Mouse (Mus musculus): Measurements from ENCODE around the gene Slc1a1. TPM values are rescaled to one million over a fixed set of nuclear protein-coding genes. Genes with fewer than 3 reads are reported as not detected.

The Slc1a1 gene
- polyA plus RNA-seq, 1 experiment from 2014 or later = 3.5 TPM

DNA sequence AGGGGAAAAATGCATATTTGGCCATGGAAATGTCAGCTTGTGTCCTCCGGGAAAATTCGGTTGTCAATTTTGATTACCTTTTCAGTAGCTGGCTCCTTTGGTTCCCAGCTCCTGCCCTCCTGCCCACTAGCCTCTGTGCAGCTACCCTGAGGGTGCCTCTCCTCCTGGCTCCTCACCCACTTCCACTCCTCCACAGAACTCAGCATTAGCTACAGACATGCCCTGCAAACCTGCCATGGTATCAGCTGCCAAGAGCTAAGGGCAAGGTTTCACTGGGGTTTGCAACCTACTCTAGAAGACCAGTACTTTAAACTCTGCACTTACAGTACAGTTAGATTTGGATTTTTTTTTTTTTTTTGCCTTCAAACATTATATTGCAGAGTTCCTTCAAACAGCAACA is 44.6 kb downstream of the Slc1a1 start:
- no peak for DNase-seq
- H3K27ac ChIP-seq (ENCODE audit: low read depth) = no peak overlapping the region
- ATAC-seq (ENCODE audit: insufficient read depth) = no peak
- WGBS = 85% methylated on average over 2 of the region's 2 CpGs
- no peaks in the 10 kb centered on the region for H3K36me3 ChIP-seq (ENCODE audit: insufficient read depth)
- no peak overlapping the region for H3K9ac ChIP-seq
- no peak for TF ChIP-seq CTCF (IDR thresholded peaks at IDR 0.05; ENCODE audit: low read depth)
- H3K4me1 ChIP-seq (ENCODE audit: insufficient read depth) = no peaks in the 10 kb centered on the region
- no peaks in the 10 kb centered on the region for H3K9me3 ChIP-seq (ENCODE audit: low read depth, low read length)
- H3K4me3 ChIP-seq (ENCODE audit: low read depth, low read length) = no peak overlapping the region
- H3K4me2 ChIP-seq = no peak overlapping the region
- no peaks in the 10 kb centered on the region for H3K27me3 ChIP-seq (ENCODE audit: insufficient read depth, low read length)

DNA sequence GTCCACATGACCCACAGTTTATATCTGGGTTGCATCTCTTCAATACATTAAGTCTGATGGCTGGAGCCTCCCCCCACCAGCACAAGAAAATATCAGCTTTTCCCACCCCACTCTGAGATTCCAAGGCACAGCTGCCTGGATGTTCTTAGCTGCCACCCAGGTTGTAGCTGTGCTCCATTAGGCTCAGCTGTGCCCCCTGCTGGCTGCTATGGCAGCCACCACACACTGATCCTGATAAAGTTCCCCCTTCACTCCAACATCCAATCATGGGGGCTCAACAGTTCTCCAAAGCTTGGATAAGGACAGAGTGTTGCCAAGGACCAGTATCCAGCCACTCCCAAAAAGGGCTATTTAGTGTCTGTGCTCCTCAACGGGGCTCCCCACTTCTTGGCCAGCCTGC is 48.3 kb downstream of the Slc1a1 start:
- DNase-seq (peak; percentile 68), ATAC-seq (ENCODE audit: insufficient read depth) (no peak; the same call in 1 of the 2 replicates)
- peak; percentile 69 for TF ChIP-seq CTCF (IDR thresholded peaks at IDR 0.05; ENCODE audit: low read depth)
- H3K27ac ChIP-seq (ENCODE audit: low read depth) = no peak overlapping the region
- H3K4me1 ChIP-seq (ENCODE audit: insufficient read depth) = no peaks in the 10 kb centered on the region
- no peak overlapping the region for H3K4me2 ChIP-seq
- no peaks in the 10 kb centered on the region for H3K27me3 ChIP-seq (ENCODE audit: insufficient read depth, low read length)
- no peaks in the 10 kb centered on the region for H3K36me3 ChIP-seq (ENCODE audit: insufficient read depth)
- H3K9ac ChIP-seq = no peak overlapping the region
- no peak overlapping the region for H3K4me3 ChIP-seq (ENCODE audit: low read depth, low read length)
- WGBS = 72% methylated on average over 1 of the region's 1 CpGs
- no peaks in the 10 kb centered on the region for H3K9me3 ChIP-seq (ENCODE audit: low read depth, low read length)

DNA sequence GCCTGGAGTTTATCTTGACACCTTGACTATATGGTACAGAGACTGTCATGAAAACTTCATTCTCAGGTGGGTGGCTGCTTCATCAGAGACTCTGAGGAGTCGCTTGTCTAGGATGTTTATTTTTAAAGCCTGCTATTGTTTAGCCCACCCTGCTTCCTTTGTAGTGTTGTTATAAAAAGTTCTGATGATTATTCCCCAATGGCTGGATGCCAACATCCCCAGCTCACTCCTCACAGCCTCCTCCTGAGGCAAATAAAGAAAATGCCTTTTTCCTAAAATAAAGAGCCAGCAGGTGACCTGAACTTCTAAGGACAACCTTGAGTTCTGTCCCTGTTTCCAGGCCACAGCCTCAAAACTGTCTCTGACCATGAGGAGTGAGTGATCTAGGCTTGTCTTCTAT is 53.6 kb downstream of the Slc1a1 start:
- H3K9ac ChIP-seq = no peak overlapping the region
- TF ChIP-seq CTCF (IDR thresholded peaks at IDR 0.05; ENCODE audit: low read depth) = no peak
- H3K9me3 ChIP-seq (ENCODE audit: low read depth, low read length) = no peaks in the 10 kb centered on the region
- 25% methylated on average over 1 of the region's 1 CpGs for WGBS
- H3K36me3 ChIP-seq (ENCODE audit: insufficient read depth) = no peaks in the 10 kb centered on the region
- no peak overlapping the region for H3K4me2 ChIP-seq
- H3K4me1 ChIP-seq (ENCODE audit: insufficient read depth) = 0 out of 2 replicates have a peak, but pooled peaks cover 3% of the 10 kb centered on the region
- no peak overlapping the region for H3K4me3 ChIP-seq (ENCODE audit: low read depth, low read length)
- DNase-seq (peak; percentile 51), ATAC-seq (ENCODE audit: insufficient read depth) (no peak)
- H3K27ac ChIP-seq (ENCODE audit: low read depth) = no peak overlapping the region
- H3K27me3 ChIP-seq (ENCODE audit: insufficient read depth, low read length) = no peaks in the 10 kb centered on the region

DNA sequence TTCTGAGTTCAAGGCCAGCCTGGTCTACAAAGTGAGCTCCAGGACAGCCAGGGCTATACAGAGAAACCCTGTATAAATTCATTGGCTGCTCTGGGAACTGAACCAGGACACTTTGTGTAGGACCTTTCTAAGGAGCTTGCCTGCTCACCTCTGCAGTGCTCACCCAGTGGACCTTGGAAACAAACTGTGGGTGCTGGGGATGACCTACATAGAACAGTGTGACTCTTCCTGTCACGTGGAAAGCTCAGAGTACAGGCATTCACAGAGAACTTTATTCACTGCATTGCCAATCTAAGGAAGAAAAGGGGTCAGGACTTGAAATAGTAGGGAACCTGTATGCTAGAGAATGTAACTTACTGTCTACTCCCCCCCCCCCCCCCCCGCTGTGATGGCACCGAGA is 54.4 kb downstream of the Slc1a1 start:
- Histone ChIP-seq H3K27ac (ENCODE audit: low read depth) (no peak overlapping the region), H3K36me3 (ENCODE audit: insufficient read depth) (no peaks in the 10 kb centered on the region), H3K27me3 (ENCODE audit: insufficient read depth, low read length) (no peaks in the 10 kb centered on the region), H3K9ac (no peak overlapping the region), H3K4me2 (no peak overlapping the region), H3K4me3 (ENCODE audit: low read depth, low read length) (no peak overlapping the region), H3K9me3 (ENCODE audit: low read depth, low read length) (no peaks in the 10 kb centered on the region), H3K4me1 (ENCODE audit: insufficient read depth) (0 out of 2 replicates have a peak, but pooled peaks cover 3% of the 10 kb centered on the region)
- no peak for TF ChIP-seq CTCF (IDR thresholded peaks at IDR 0.05; ENCODE audit: low read depth)
- 71% methylated on average over 2 of the region's 3 CpGs for WGBS
- ATAC-seq (ENCODE audit: insufficient read depth) = no peak
- DNase-seq = no peak

DNA sequence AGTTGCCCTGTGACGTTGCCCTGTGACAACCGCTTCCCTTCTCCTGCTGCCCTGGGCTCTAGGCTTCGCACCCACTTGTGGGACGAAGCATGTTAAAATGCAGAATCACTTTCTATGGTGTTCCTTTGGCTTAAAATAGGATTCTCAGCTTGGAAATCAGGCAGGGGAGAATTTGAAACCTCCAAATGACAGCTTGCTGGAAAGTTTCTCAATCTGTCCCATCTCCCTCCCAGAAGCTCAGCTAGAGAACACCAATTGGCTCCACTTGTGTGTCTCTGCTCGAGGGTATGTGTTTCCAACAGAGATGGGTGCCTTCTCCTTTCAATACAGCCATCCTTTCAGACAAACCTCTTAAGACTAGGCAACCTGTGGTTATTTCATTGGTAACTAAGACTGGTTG is 56.4 kb downstream of the Slc1a1 start:
- no peak overlapping the region for H3K4me3 ChIP-seq (ENCODE audit: low read depth, low read length)
- no peaks in the 10 kb centered on the region for H3K9me3 ChIP-seq (ENCODE audit: low read depth, low read length)
- DNase-seq (no peak), ATAC-seq (ENCODE audit: insufficient read depth) (no peak)
- no peaks in the 10 kb centered on the region for H3K27me3 ChIP-seq (ENCODE audit: insufficient read depth, low read length)
- no peak for TF ChIP-seq CTCF (IDR thresholded peaks at IDR 0.05; ENCODE audit: low read depth)
- no peak overlapping the region for H3K4me2 ChIP-seq
- H3K4me1 ChIP-seq (ENCODE audit: insufficient read depth) = 0 out of 2 replicates have a peak, but pooled peaks cover 3% of the 10 kb centered on the region
- no peak overlapping the region for H3K27ac ChIP-seq (ENCODE audit: low read depth)
- WGBS = 61% methylated on average over 5 of the region's 5 CpGs
- no peak overlapping the region for H3K9ac ChIP-seq
- no peaks in the 10 kb centered on the region for H3K36me3 ChIP-seq (ENCODE audit: insufficient read depth)

DNA sequence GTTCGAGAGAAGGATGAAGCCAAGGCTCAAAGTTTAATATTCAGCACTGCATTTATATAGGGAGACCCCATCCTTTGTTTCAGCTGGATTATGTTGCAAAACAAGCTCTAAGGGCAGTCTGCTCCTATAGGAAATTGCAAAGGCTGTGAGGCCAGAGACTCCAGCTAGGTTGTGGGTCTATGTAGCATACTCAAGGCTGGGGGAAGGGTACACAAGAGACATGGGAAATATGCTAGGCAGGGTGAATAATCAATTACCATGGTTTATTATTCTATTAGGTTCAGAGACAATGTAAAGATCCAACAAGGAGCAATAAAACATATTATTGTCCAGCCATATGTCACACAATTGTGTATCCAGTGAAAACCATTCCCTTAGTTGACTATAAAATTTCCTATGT is 57.0 kb downstream of the Slc1a1 start:
- no peak for ATAC-seq (ENCODE audit: insufficient read depth)
- H3K9me3 ChIP-seq (ENCODE audit: low read depth, low read length) = no peaks in the 10 kb centered on the region
- no peak for TF ChIP-seq CTCF (IDR thresholded peaks at IDR 0.05; ENCODE audit: low read depth)

DNA sequence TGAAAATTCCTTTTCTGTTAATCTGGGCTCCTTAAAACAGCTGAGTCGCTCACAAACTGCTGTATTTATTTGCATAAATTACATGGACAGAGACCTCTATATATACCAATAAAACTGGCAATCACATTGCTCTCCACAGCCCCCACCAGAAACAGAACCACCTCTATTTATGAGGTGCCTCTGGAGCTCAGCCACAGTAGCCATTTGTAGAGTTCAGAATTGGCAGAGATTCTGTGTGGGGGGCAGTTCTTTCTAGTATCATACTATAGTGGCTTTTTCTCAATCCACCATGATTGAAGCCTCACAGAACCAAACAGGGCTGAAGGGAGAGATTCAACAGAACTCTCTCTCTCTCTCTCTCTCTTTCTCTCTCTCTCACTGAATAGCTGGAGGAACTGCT is 61.8 kb downstream of the Slc1a1 start:
- Histone ChIP-seq H3K4me2 (no peak overlapping the region), H3K4me1 (ENCODE audit: insufficient read depth) (no peaks in the 10 kb centered on the region), H3K27ac (ENCODE audit: low read depth) (no peak overlapping the region), H3K27me3 (ENCODE audit: insufficient read depth, low read length) (no peaks in the 10 kb centered on the region), H3K9ac (no peak overlapping the region), H3K36me3 (ENCODE audit: insufficient read depth) (no peaks in the 10 kb centered on the region), H3K9me3 (ENCODE audit: low read depth, low read length) (no peaks in the 10 kb centered on the region), H3K4me3 (ENCODE audit: low read depth, low read length) (no peak overlapping the region)
- no peak for TF ChIP-seq CTCF (IDR thresholded peaks at IDR 0.05; ENCODE audit: low read depth)
- WGBS = 65% methylated on average over 1 of the region's 1 CpGs
- peak; percentile 31; the same call in 1 of the 2 replicates for ATAC-seq (ENCODE audit: insufficient read depth)
- peak; percentile 41 for DNase-seq

More for the DNA sequence above, 57.0 kb downstream of the Slc1a1 start:
- H3K36me3 ChIP-seq (ENCODE audit: insufficient read depth) = no peaks in the 10 kb centered on the region
- no peak for DNase-seq
- H3K4me3 ChIP-seq (ENCODE audit: low read depth, low read length) = no peak overlapping the region
- 0 out of 2 replicates have a peak, but pooled peaks cover 3% of the 10 kb centered on the region for H3K4me1 ChIP-seq (ENCODE audit: insufficient read depth)
- H3K27me3 ChIP-seq (ENCODE audit: insufficient read depth, low read length) = no peaks in the 10 kb centered on the region
- WGBS = 96% methylated on average over 1 of the region's 1 CpGs
- no peak overlapping the region for H3K27ac ChIP-seq (ENCODE audit: low read depth)
- H3K4me2 ChIP-seq = no peak overlapping the region
- H3K9ac ChIP-seq = no peak overlapping the region

DNA sequence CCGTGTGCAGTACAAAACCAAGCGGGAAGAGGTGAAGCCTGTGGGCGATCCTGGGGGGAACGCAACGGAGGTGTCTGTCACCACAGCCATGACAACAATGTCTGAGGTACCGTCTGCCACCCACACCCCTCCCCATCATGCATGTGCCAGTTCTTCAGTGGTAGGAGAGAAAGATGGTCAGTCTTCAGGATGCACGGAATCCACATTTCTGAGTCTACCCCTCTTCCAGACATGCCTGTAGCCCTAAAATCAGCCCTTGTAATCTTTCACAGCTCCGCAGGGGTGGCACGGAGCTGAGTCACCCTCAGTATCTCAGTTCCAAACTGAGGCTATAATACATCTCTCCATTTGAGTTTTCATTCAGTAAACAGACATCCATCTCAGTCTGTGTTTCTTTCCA is 62.6 kb downstream of the Slc1a1 start:
- 73% methylated on average over 9 of the region's 9 CpGs for WGBS
- ATAC-seq (ENCODE audit: insufficient read depth) (no peak), DNase-seq (no peak)
- Histone ChIP-seq H3K9ac (no peak overlapping the region), H3K36me3 (ENCODE audit: insufficient read depth) (no peaks in the 10 kb centered on the region), H3K4me2 (no peak overlapping the region), H3K9me3 (ENCODE audit: low read depth, low read length) (no peaks in the 10 kb centered on the region), H3K4me1 (ENCODE audit: insufficient read depth) (0 out of 2 replicates have a peak, but pooled peaks cover 2% of the 10 kb centered on the region), H3K4me3 (ENCODE audit: low read depth, low read length) (no peak overlapping the region), H3K27me3 (ENCODE audit: insufficient read depth, low read length) (no peaks in the 10 kb centered on the region), H3K27ac (ENCODE audit: low read depth) (no peak overlapping the region)
- no peak for TF ChIP-seq CTCF (IDR thresholded peaks at IDR 0.05; ENCODE audit: low read depth)

Data from lung, embryonic 14.5 days (tissue).